Mouse (Mus musculus): ENCODE data around the gene Eif3j1. TPM values are rescaled to one million over a fixed set of nuclear protein-coding genes. Genes with fewer than 3 reads are reported as not detected.
"Not testable (repeated sequence)": the region's sequence is repeated elsewhere in the genome, so short reads cannot be mapped to it uniquely, and the experiment has no call there.

The Eif3j1 gene
- total and polyA plus RNA-seq, 2 experiments from 2014 or later, result 12.7 to 16.7 TPM

DNA sequence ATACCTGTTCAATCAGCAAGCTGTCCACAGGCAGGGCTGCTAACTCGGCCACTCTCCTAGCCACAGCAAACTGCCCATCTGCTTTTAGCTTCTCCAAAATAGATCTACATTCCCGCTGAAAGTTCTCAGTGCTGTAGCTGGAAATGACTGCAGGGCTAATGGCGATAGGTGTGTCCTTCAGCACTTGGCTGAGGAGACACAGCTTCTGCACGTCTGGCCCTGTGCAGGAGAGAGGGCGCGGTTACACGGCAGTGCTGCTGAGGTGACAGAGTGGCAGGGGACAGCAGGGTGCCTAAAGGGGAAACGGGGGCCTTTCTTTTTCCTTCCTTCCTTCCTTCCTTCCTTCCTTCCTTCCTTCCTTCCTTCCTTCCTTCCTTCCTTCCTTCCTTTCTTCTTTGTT lies 37.9 kb downstream of the Eif3j1 start:
- WGBS, result 84% methylated on average over 8 of the region's 8 CpGs
- no peak overlapping the region for H3K4me2 ChIP-seq (ENCODE audit: low read depth, low read length)
- no peak overlapping the region for H3K4me3 ChIP-seq (ENCODE audit: low read length)
- DNase-seq (ENCODE audit: low spot score) (no peak), ATAC-seq (no peak)
- no peaks in the 10 kb centered on the region for H3K9me3 ChIP-seq (ENCODE audit: low read length)
- H3K9ac ChIP-seq (replicated peaks; ENCODE audit: low read length), result no peak overlapping the region
- no peaks in the 10 kb centered on the region for H3K4me1 ChIP-seq (ENCODE audit: insufficient read depth, low read length)
- peaks cover 28% of the 10 kb centered on the region; the same call in 1 of the 2 replicates for H3K36me3 ChIP-seq (ENCODE audit: insufficient read depth, low read length)
- H3K27ac ChIP-seq, result no peak overlapping the region
- TF ChIP-seq CTCF (IDR thresholded peaks at IDR 0.05; ENCODE audit: low read depth), result no peak
- H3K27me3 ChIP-seq (ENCODE audit: insufficient read depth, low read length), result no peaks in the 10 kb centered on the region

DNA sequence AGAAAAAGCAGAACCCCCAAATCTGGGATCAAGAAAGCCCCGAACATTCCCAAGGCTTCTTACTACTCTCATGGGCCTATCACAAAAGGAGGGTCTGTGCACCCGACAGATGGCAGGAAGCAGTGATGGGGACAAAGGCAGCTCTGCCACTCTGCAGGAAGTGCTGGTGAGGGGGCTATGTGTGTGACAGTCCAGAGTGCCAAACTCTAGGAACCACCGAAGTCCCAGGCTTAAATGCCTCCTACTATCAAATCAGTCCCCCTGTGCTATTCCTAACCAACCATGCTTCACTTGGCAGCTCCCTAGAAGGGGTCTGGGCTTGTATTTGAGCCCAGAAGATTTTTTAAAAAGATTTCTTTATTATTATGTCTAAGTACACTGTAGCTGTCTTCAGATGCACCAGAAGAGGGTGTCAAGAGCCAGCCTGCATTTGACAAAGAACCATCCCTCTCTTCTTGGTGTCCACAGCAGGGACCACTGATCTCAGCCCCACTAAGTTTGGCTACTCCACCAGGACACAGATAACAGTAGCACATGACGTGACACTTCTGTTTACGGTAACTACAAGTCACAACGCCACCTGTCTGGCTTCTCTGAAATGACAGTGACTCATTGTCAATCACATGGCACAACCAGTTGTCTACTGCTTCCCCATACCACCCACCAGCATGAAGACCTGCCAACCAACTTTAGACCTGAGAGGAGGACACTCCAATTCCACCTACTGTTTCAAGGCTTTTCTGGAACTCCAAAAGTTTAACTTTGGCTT lies 41.0 kb downstream of the Eif3j1 start:
- Histone ChIP-seq H3K4me2 (ENCODE audit: low read depth, low read length) (no peak overlapping the region), H3K4me3 (ENCODE audit: low read length) (no peak overlapping the region), H3K4me1 (ENCODE audit: insufficient read depth, low read length) (no peaks in the 10 kb centered on the region), H3K9ac (replicated peaks; ENCODE audit: low read length) (no peak overlapping the region), H3K27ac (no peak overlapping the region), H3K9me3 (ENCODE audit: low read length) (no peaks in the 10 kb centered on the region), H3K36me3 (ENCODE audit: insufficient read depth, low read length) (peaks cover 41% of the 10 kb centered on the region), H3K27me3 (ENCODE audit: insufficient read depth, low read length) (no peaks in the 10 kb centered on the region)
- no peak for TF ChIP-seq CTCF (IDR thresholded peaks at IDR 0.05; ENCODE audit: low read depth)
- ATAC-seq (no peak), DNase-seq (ENCODE audit: low spot score) (no peak)
- 82% methylated on average over 6 of the region's 6 CpGs for WGBS

DNA sequence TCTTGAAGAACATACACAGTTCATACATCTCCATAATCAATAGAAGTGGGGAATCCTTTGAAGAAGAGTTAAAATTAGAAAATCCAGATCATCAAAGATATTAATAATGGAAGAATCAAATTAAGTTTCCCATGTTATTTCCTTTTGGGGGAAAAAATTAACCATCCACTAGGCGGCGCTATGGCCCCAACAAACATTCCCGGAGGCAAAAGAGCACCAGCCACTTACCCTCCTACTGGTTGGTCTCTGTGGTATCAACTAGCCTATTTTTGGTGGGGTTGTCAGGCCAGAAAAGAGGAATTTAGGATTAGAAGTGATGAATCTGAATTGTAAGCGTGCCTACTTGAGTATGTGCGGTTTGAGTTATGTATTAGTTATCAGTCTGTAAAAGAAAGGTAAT lies 41.6 kb downstream of the Eif3j1 start:
- DNase-seq (ENCODE audit: low spot score) (peak; percentile 39), ATAC-seq (no peak)
- WGBS, result 40% methylated on average over 5 of the region's 5 CpGs
- Histone ChIP-seq H3K4me3 (ENCODE audit: low read length) (no peak overlapping the region), H3K27ac (no peak overlapping the region), H3K36me3 (ENCODE audit: insufficient read depth, low read length) (peaks cover 40% of the 10 kb centered on the region), H3K9ac (replicated peaks; ENCODE audit: low read length) (no peak overlapping the region), H3K27me3 (ENCODE audit: insufficient read depth, low read length) (no peaks in the 10 kb centered on the region), H3K9me3 (ENCODE audit: low read length) (no peaks in the 10 kb centered on the region), H3K4me2 (ENCODE audit: low read depth, low read length) (no peak overlapping the region), H3K4me1 (ENCODE audit: insufficient read depth, low read length) (no peaks in the 10 kb centered on the region)
- peak; percentile 78 for TF ChIP-seq CTCF (IDR thresholded peaks at IDR 0.05; ENCODE audit: low read depth)

DNA sequence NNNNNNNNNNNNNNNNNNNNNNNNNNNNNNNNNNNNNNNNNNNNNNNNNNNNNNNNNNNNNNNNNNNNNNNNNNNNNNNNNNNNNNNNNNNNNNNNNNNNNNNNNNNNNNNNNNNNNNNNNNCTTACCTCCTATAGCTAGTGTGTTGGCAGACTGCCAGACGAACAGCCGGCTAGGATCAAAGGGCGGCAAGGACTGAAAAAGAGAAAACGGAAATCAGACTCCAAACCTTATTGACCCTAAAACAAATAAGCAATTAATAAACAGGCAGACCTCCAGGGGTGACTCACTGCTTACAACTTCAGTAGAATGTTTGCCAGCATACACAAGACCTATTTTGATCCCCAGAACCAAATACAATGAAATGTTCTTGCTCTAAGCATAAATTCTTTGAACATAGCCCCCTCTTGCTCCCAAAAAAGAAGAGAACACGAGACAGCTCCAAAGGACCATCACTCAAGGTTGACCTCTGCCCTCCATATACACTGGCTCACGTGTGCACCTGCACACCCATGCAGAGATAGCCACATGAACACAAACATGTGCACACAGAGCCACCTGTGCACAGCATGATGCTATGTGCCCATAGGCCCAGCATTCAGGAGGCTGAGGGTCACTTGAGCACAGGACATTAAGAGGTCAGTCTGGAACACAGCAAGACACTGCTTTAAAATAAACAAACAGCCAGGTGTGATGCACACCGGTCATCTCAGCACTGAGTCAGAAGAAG lies 53.5 kb downstream of the Eif3j1 start:
- WGBS, result 43% methylated on average over 7 of the region's 7 CpGs
- Histone ChIP-seq H3K9me3 (ENCODE audit: low read length) (no peaks in the 10 kb centered on the region), H3K9ac (replicated peaks; ENCODE audit: low read length) (no peak overlapping the region), H3K4me2 (ENCODE audit: low read depth, low read length) (no peak overlapping the region), H3K36me3 (ENCODE audit: insufficient read depth, low read length) (peaks cover 25% of the 10 kb centered on the region), H3K27me3 (ENCODE audit: insufficient read depth, low read length) (no peaks in the 10 kb centered on the region), H3K4me3 (ENCODE audit: low read length) (no peak overlapping the region), H3K4me1 (ENCODE audit: insufficient read depth, low read length) (no peaks in the 10 kb centered on the region), H3K27ac (no peak overlapping the region)
- DNase-seq (ENCODE audit: low spot score), result peak; percentile 53
- TF ChIP-seq CTCF (IDR thresholded peaks at IDR 0.05; ENCODE audit: low read depth), result no peak
- no peak for ATAC-seq

DNA sequence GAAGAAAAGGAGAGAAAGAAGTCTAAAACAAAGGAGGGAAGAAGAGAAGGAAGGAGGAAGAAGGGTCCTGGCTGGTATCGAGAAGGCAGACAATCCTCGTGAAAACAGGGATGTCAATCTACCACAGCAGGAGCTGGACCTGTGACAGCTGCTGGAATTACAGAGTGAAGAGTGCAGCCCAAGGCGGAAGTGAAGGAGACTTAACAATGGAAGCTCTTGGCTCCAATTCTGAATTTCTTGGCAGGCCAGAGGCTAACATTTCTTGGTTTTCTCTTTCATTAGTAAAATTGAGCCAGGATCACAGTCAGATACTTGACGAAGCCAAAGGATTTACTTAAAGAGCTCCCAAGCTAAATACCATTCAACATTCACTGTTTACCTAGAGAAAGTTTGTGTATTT lies 58.1 kb downstream of the Eif3j1 start:
- peak; percentile 61 for DNase-seq (ENCODE audit: low spot score)
- no peaks in the 10 kb centered on the region for H3K9me3 ChIP-seq (ENCODE audit: low read length)
- no peak for TF ChIP-seq CTCF (IDR thresholded peaks at IDR 0.05; ENCODE audit: low read depth)

DNA sequence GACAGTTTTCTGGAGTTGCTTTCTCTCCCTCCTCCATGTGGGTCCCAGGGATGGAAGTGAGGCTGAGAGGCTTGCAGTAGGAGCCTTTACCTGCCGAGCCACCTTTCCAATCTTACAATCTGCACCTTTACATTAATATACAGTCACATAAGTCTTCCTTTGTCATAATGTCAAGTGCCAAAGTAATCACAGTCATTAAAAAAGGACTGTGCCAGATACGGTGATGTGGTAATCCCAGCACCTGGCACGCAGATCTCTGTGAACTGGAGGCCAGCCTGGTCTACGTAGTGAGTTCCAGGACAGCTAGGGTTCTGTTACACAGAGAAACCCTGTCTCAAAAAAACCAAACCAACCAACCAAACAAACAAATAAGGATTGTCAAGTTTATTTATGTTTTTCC lies 65.5 kb downstream of the Eif3j1 start:
- Histone ChIP-seq H3K4me1 (ENCODE audit: insufficient read depth, low read length) (no peaks in the 10 kb centered on the region), H3K4me2 (ENCODE audit: low read depth, low read length) (no peak overlapping the region), H3K4me3 (ENCODE audit: low read length) (no peak overlapping the region), H3K36me3 (ENCODE audit: insufficient read depth, low read length) (peaks cover 53% of the 10 kb centered on the region), H3K9me3 (ENCODE audit: low read length) (no peaks in the 10 kb centered on the region), H3K9ac (replicated peaks; ENCODE audit: low read length) (no peak overlapping the region), H3K27me3 (ENCODE audit: insufficient read depth, low read length) (no peaks in the 10 kb centered on the region), H3K27ac (no peak overlapping the region)
- no peak for DNase-seq (ENCODE audit: low spot score)
- no peak for TF ChIP-seq CTCF (IDR thresholded peaks at IDR 0.05; ENCODE audit: low read depth)
- WGBS, result 93% methylated on average over 4 of the region's 4 CpGs
- ATAC-seq, result no peak

More for the DNA sequence above, 58.1 kb downstream of the Eif3j1 start:
- no peak overlapping the region for H3K9ac ChIP-seq (replicated peaks; ENCODE audit: low read length)
- H3K36me3 ChIP-seq (ENCODE audit: insufficient read depth, low read length), result peaks cover 39% of the 10 kb centered on the region
- H3K4me1 ChIP-seq (ENCODE audit: insufficient read depth, low read length), result no peaks in the 10 kb centered on the region
- H3K4me2 ChIP-seq (ENCODE audit: low read depth, low read length), result no peak overlapping the region
- H3K4me3 ChIP-seq (ENCODE audit: low read length), result no peak overlapping the region
- no peak overlapping the region for H3K27ac ChIP-seq
- no peak for ATAC-seq
- 44% methylated on average over 4 of the region's 4 CpGs for WGBS
- H3K27me3 ChIP-seq (ENCODE audit: insufficient read depth, low read length), result no peaks in the 10 kb centered on the region

DNA sequence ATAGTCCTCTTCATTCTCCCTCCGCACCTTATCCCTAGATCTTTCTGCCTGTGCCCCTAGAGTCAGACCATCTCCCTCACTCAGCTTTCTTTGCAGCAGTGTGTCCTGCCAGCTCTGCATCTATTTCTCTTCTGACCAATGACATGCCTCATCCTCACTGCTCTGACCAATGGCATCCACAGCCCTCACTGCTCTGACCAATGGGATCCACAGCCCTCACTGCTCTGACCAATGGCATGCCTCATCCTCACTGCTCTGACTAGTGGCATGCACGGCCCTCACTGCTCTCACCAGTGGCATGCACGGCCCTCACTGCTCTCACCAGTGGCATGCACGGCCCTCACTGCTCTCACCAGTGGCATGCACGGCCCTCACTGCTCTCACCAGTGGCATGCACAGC lies 69.3 kb downstream of the Eif3j1 start:
- H3K9me3 ChIP-seq (ENCODE audit: low read length); H3K27ac ChIP-seq; ATAC-seq; DNase-seq (ENCODE audit: low spot score); H3K4me1 ChIP-seq (ENCODE audit: insufficient read depth, low read length); H3K4me3 ChIP-seq (ENCODE audit: low read length); H3K9ac ChIP-seq (replicated peaks; ENCODE audit: low read length); H3K27me3 ChIP-seq (ENCODE audit: insufficient read depth, low read length); H3K4me2 ChIP-seq (ENCODE audit: low read depth, low read length): not testable (repeated sequence)
- WGBS, result 84% methylated on average over 5 of the region's 5 CpGs
- H3K36me3 ChIP-seq (ENCODE audit: insufficient read depth, low read length), result peaks cover 46% of the 10 kb centered on the region
